Mouse (Mus musculus) intestine, postnatal 0 days (tissue): Measurements from ENCODE around the gene Ppp6r2. TPM values are rescaled to one million over a fixed set of nuclear protein-coding genes. Genes with fewer than 3 reads are reported as not detected.

Experiments used
- ATAC-seq: fragments of 200-750 bp; cut with Nextera tagmentation; 2 replicates; pipeline ENCODE4 v1.8.0; 2017; ENCODE audit warnings: mild to moderate bottlenecking, moderate TSS enrichment, moderate library complexity
- H3K27ac ChIP-seq: fragments of 300-500 bp; sonication (generic); 2 replicates; pipeline ENCODE4 v1.5.1; 2014; ENCODE audit warnings: mild to moderate bottlenecking, low read depth, low read length, moderate library complexity
- H3K27me3 ChIP-seq: fragments of 300-500 bp; sonication (generic); replicated peaks from 2 replicates; pipeline ENCODE4 v1.6.1; 2014; ENCODE audit warnings: low read length, mixed read lengths; ENCODE audit not compliant: control insufficient read depth, insufficient read depth
- H3K36me3 ChIP-seq: fragments of 300-500 bp; sonication (generic); 2 replicates; pipeline ENCODE4 v1.6.1; 2014; ENCODE audit warnings: mild to moderate bottlenecking, moderate library complexity; ENCODE audit not compliant: control insufficient read depth, insufficient read depth
- H3K4me1 ChIP-seq: fragments of 300-500 bp; sonication (generic); replicated peaks from 2 replicates; pipeline ENCODE4 v1.6.1; 2014; ENCODE audit warnings: antibody characterized with exemption, low read length, mixed read lengths; ENCODE audit not compliant: control insufficient read depth, insufficient read depth
- H3K4me2 ChIP-seq: fragments of 300-500 bp; sonication (generic); replicated peaks from 2 replicates; pipeline ENCODE4 v1.6.1; 2014; ENCODE audit warnings: low read depth, mild to moderate bottlenecking, moderate library complexity
- H3K4me3 ChIP-seq: fragments of 300-500 bp; sonication (generic); 2 replicates; pipeline ENCODE4 v1.5.1; 2014; ENCODE audit warnings: low read depth, low read length
- H3K9ac ChIP-seq: fragments of 300-500 bp; sonication (generic); 2 replicates; pipeline ENCODE4 v1.6.1; 2014; ENCODE audit warnings: mild to moderate bottlenecking, low read depth, low read length
- H3K9me3 ChIP-seq: fragments of 300-500 bp; sonication (generic); 2 replicates; pipeline ENCODE4 v1.6.1; 2016; ENCODE audit warnings: mixed run types; ENCODE audit not compliant: control insufficient read depth
- CTCF ChIP-seq: sonication (generic); IDR thresholded peaks from 2 replicates; pipeline ENCODE4 v1.5.1; 2016; ENCODE audit warnings: low read depth, mild to moderate bottlenecking, control low read depth, antibody characterized with exemption, moderate library complexity
- WGBS: fragments of 180-500 bp; shearing (Covaris S2); extraction: QIAGEN DNeasy Blood & Tissue Kit; methylation state at CpG from one replicate; pipeline ENCODE4 v1.1.7; 2014; 5-methylcytosine and 5-hydroxymethylcytosine counted together
- polyA plus RNA-seq: library from polyadenylated mRNA; unstranded; fragments of >200 nt; fragmentation: Nextera tagmentation; extraction: Ambion mirVana; gene quantifications from 2 replicates; pipeline ENCODE4 v1.2.1, GENCODE M21; 2015

The Ppp6r2 gene
- polyA plus RNA-seq, 1 experiment from 2014 or later: 17.7 TPM

DNA sequence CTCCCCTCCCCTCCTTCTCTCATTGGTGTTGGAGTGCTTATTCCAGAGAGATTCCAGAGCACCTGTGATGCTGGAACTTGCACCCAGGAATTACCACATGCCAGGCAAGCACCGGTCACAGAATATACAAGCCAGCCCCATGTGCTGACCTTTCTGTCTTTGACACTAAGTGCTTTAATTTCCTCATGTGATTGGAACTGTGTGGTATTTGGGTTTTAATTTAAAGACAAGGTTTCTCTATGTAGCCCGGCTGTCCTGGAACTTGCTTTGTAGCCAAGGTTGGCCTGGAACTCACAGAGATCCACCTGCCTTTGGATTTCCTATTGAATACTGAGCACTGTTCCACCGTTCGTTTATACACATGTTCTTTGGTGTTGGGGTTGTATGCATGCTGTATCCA lies 22.7 kb downstream of the Ppp6r2 start:
- H3K27ac ChIP-seq: no peak overlapping the region
- no peak for ATAC-seq
- H3K9me3 ChIP-seq: no peaks in the 10 kb centered on the region
- no peak overlapping the region for H3K4me3 ChIP-seq
- peaks cover 3% of the 10 kb centered on the region; the same call in 1 of the 2 replicates for H3K36me3 ChIP-seq
- no peaks in the 10 kb centered on the region for H3K4me1 ChIP-seq
- H3K9ac ChIP-seq: no peak overlapping the region
- WGBS: 86% methylated on average over 4 of the region's 4 CpGs
- no peaks in the 10 kb centered on the region for H3K27me3 ChIP-seq
- no peak for TF ChIP-seq CTCF
- no peak overlapping the region for H3K4me2 ChIP-seq

GRCm38 (mm10) chr15:89239751-89240392 lies 28.5 kb downstream of the Ppp6r2 start:
- H3K27me3 ChIP-seq: no peaks in the 10 kb centered on the region
- no peak overlapping the region for H3K4me3 ChIP-seq
- TF ChIP-seq CTCF: no peak
- no peak overlapping the region for H3K9ac ChIP-seq
- no peak for ATAC-seq
- WGBS: 57% methylated on average over 3 of the region's 3 CpGs
- no peak overlapping the region for H3K4me2 ChIP-seq
- no peak overlapping the region for H3K27ac ChIP-seq
- H3K4me1 ChIP-seq: no peaks in the 10 kb centered on the region
- H3K36me3 ChIP-seq: peaks cover 16% of the 10 kb centered on the region; the same call in 1 of the 2 replicates
- H3K9me3 ChIP-seq: no peaks in the 10 kb centered on the region

DNA sequence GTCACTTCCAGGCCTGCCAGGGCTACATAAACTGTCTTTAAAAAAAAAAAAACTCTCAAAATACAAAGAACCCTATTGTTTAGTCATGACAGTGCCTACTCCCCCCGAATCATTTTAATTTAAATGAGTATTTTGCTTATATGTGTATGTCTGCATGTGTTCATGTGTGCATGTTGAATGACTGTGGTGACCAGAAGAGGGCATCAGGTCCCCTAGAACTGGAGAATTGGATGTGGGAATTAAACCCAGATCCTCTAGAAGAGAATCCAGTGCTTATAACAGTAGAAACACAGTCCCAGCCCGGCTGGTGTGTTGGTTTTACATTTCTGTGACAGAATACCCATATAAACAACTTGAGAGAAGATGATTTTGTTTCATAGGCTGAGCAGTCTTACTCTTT lies 29.7 kb downstream of the Ppp6r2 start:
- WGBS: 76% methylated on average over 2 of the region's 2 CpGs
- Histone ChIP-seq H3K27ac (no peak overlapping the region), H3K4me3 (no peak overlapping the region), H3K9me3 (no peaks in the 10 kb centered on the region), H3K36me3 (peaks cover 16% of the 10 kb centered on the region; the same call in 1 of the 2 replicates), H3K4me1 (no peaks in the 10 kb centered on the region), H3K4me2 (no peak overlapping the region), H3K9ac (no peak overlapping the region), H3K27me3 (no peaks in the 10 kb centered on the region)
- peak; percentile 51 for TF ChIP-seq CTCF
- ATAC-seq: no peak

- no peak overlapping the region for H3K27ac ChIP-seq
- H3K9ac ChIP-seq: no peak overlapping the region
- TF ChIP-seq CTCF: no peak
- no peaks in the 10 kb centered on the region for H3K4me1 ChIP-seq
- no peak overlapping the region for H3K4me2 ChIP-seq
- no peaks in the 10 kb centered on the region for H3K9me3 ChIP-seq
- ATAC-seq: no peak
- WGBS: 82% methylated on average over 6 of the region's 6 CpGs
- peaks cover 23% of the 10 kb centered on the region for H3K36me3 ChIP-seq
- no peaks in the 10 kb centered on the region for H3K27me3 ChIP-seq
- H3K4me3 ChIP-seq: no peak overlapping the region
These were observed 37.7 kb downstream of the Ppp6r2 start for GRCm38 (mm10) chr15:89249063-89249462.

DNA sequence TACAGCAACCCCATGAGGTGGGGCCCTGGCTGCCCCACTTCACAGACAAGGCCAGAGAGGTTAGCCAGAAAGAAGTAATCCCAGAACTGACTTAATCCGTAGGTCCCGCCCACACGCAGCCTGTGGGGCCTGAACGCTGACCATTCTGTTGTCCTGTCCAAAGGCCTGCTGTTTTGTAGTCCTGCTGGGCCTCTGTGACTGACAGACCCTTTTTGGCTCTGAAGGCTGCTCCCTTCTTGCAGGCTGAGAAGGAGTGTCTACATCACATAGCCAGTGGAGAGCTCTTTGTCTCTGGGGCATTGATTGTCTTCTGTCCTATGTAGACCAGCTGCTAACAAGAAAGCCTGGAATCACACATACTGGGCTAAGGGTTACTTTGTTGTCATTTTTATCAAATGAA lies 44.0 kb downstream of the Ppp6r2 start:
- H3K9me3 ChIP-seq: no peaks in the 10 kb centered on the region
- no peak overlapping the region for H3K9ac ChIP-seq

GRCm38 (mm10) chr15:89258997-89259396 lies 47.6 kb downstream of the Ppp6r2 start:
- Histone ChIP-seq H3K36me3 (peaks cover 48% of the 10 kb centered on the region), H3K4me2 (no peak overlapping the region), H3K9ac (no peak overlapping the region), H3K4me1 (no peaks in the 10 kb centered on the region), H3K4me3 (no peak overlapping the region), H3K27me3 (no peaks in the 10 kb centered on the region), H3K9me3 (no peaks in the 10 kb centered on the region), H3K27ac (no peak overlapping the region)
- ATAC-seq: no peak
- WGBS: 92% methylated on average over 5 of the region's 5 CpGs
- TF ChIP-seq CTCF: no peak

More for the DNA sequence above, 44.0 kb downstream of the Ppp6r2 start:
- no peaks in the 10 kb centered on the region for H3K27me3 ChIP-seq
- WGBS: 94% methylated on average over 4 of the region's 4 CpGs
- peaks cover 60% of the 10 kb centered on the region for H3K36me3 ChIP-seq
- no peak overlapping the region for H3K4me2 ChIP-seq
- H3K4me3 ChIP-seq: no peak overlapping the region
- no peak for TF ChIP-seq CTCF
- no peaks in the 10 kb centered on the region for H3K4me1 ChIP-seq
- no peak overlapping the region for H3K27ac ChIP-seq
- ATAC-seq: no peak

DNA sequence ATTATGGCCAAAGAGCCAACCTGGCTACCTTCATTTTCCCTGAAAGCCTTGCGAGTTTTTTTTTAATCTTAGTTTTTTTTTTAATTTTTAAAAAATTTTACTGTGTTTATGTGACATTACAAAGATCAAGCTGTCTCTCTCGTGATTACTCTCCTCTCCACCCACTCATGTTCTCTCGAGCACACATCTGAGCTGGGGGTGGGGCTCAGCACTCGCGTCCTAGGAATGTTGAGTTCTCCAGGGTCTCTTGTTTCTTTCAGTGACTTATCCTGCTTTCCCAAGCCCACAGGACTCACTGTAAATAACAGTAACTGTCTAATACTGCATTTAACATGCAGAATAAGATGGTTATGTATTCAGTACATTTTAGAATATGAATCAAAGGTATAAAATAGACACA lies 53.1 kb downstream of the Ppp6r2 start:
- no peak for TF ChIP-seq CTCF
- 82% methylated on average over 5 of the region's 5 CpGs for WGBS
- H3K4me1 ChIP-seq: no peaks in the 10 kb centered on the region
- no peak overlapping the region for H3K4me3 ChIP-seq
- H3K36me3 ChIP-seq: peaks cover 34% of the 10 kb centered on the region
- H3K27ac ChIP-seq: no peak overlapping the region
- H3K4me2 ChIP-seq: no peak overlapping the region
- no peak overlapping the region for H3K9ac ChIP-seq
- no peaks in the 10 kb centered on the region for H3K27me3 ChIP-seq
- H3K9me3 ChIP-seq: no peaks in the 10 kb centered on the region
- ATAC-seq: no peak
